Comparison of ENCODE assay signal across 9 mouse cellular contexts in genomic region chr17:85687421-85688235, GRCm38 (mm10). TPM values are rescaled to one million over a fixed set of nuclear protein-coding genes. Genes with fewer than 3 reads are reported as not detected.
DNase-seq lines count a peak whose midpoint lies in the region; ATAC-seq lines count a peak whose summit lies in the region.
"Had no signal": no experiment of that assay in that cellular context is flagged by ENCODE, and none has a peak within 500 bp of the region (broad histone marks: within the 10 kb centered on the region; RNA-seq: fewer than 3 reads in every experiment).

No protein-coding gene starts in this region.

- peak overlapping the region; percentile 51 for H3K4me3 ChIP-seq in lung, embryonic 16.5 days (ENCODE audit: low read length)
- H3K4me3 ChIP-seq in embryonic facial prominence, embryonic 12.5 days, result peak overlapping the region; percentile 59
- H3K4me3 ChIP-seq in hindbrain, embryonic 16.5 days (ENCODE audit: low read length), result peak overlapping the region; percentile 41
- peak overlapping the region; percentile 42 for H3K4me3 ChIP-seq in midbrain, embryonic 13.5 days (replicated peaks)
- H3K4me3 ChIP-seq: myocyte had no signal

- H3K36me3 ChIP-seq in lung, embryonic 16.5 days (ENCODE audit: control insufficient read depth, insufficient read depth, low read length), result no peaks in the 10 kb centered on the region
- peaks cover 14% of the 10 kb centered on the region; the same call in 1 of the 2 replicates for H3K36me3 ChIP-seq in embryonic facial prominence, embryonic 12.5 days
- no peaks in the 10 kb centered on the region for H3K36me3 ChIP-seq in hindbrain, embryonic 16.5 days (ENCODE audit: control insufficient read depth, insufficient read depth, low read length)
- H3K36me3 ChIP-seq in midbrain, embryonic 13.5 days, result no peaks in the 10 kb centered on the region

- DNase-seq in lung, postnatal 25 days (ENCODE audit: low spot score), result no peak
- DNase-seq in frontal cortex, postnatal 25 days (ENCODE audit: low spot score in 2 of 2), result no peak
- DNase-seq in urinary bladder, adult 2 months (ENCODE audit: low spot score), result no peak
- DNase-seq in MN1 (ENCODE audit: low spot score), result no peak

- H3K27me3 ChIP-seq in lung, embryonic 16.5 days (ENCODE audit: control insufficient read depth, insufficient read depth, low read depth, low read length), result peaks cover 96% of the 10 kb centered on the region
- peaks cover 29% of the 10 kb centered on the region for H3K27me3 ChIP-seq in embryonic facial prominence, embryonic 12.5 days
- peaks cover 55% of the 10 kb centered on the region for H3K27me3 ChIP-seq in hindbrain, embryonic 16.5 days (replicated peaks; ENCODE audit: control insufficient read depth, insufficient read depth, low read length)
- peaks cover 100% of the 10 kb centered on the region for H3K27me3 ChIP-seq in midbrain, embryonic 13.5 days

- H3K4me2 ChIP-seq in lung, embryonic 16.5 days (ENCODE audit: low read depth, low read length), result peak overlapping the region; percentile 87
- H3K4me2 ChIP-seq in embryonic facial prominence, embryonic 12.5 days (replicated peaks), result peak overlapping the region; percentile 59
- H3K4me2 ChIP-seq in hindbrain, embryonic 16.5 days (ENCODE audit: low read length), result peak overlapping the region; percentile 61
- peak overlapping the region; percentile 70 for H3K4me2 ChIP-seq in midbrain, embryonic 13.5 days (replicated peaks)

- peaks cover 19% of the 10 kb centered on the region for H3K4me1 ChIP-seq in lung, embryonic 16.5 days (replicated peaks; ENCODE audit: control insufficient read depth, insufficient read depth, low read length)
- H3K4me1 ChIP-seq in embryonic facial prominence, embryonic 12.5 days, result peaks cover 31% of the 10 kb centered on the region
- H3K4me1 ChIP-seq in hindbrain, embryonic 16.5 days (ENCODE audit: control insufficient read depth, insufficient read depth, low read depth, low read length), result peaks cover 9% of the 10 kb centered on the region
- H3K4me1 ChIP-seq in midbrain, embryonic 13.5 days (replicated peaks), result peaks cover 24% of the 10 kb centered on the region

- no peaks in the 10 kb centered on the region for H3K9me3 ChIP-seq in lung, embryonic 16.5 days (ENCODE audit: control insufficient read depth, low read length)
- H3K9me3 ChIP-seq in embryonic facial prominence, embryonic 12.5 days, result no peaks in the 10 kb centered on the region
- no peaks in the 10 kb centered on the region for H3K9me3 ChIP-seq in hindbrain, embryonic 16.5 days (ENCODE audit: control insufficient read depth, low read length)
- H3K9me3 ChIP-seq in midbrain, embryonic 13.5 days, result no peaks in the 10 kb centered on the region

- peak overlapping the region; percentile 32; the same call in 1 of the 2 replicates for H3K9ac ChIP-seq in lung, embryonic 16.5 days (ENCODE audit: low read length)
- peak overlapping the region; percentile 96 for H3K9ac ChIP-seq in embryonic facial prominence, embryonic 12.5 days
- H3K9ac ChIP-seq in hindbrain, embryonic 16.5 days (ENCODE audit: low read depth, low read length), result no peak overlapping the region
- peak overlapping the region; percentile 14; the same call in 1 of the 2 replicates for H3K9ac ChIP-seq in midbrain, embryonic 13.5 days (replicated peaks)

- no peak overlapping the region for H3K27ac ChIP-seq in lung, embryonic 16.5 days (ENCODE audit: low read length)
- H3K27ac ChIP-seq in embryonic facial prominence, embryonic 12.5 days, result peak overlapping the region; percentile 95
- no peak overlapping the region for H3K27ac ChIP-seq in hindbrain, embryonic 16.5 days (ENCODE audit: low read depth, low read length)
- H3K27ac ChIP-seq in midbrain, embryonic 13.5 days, result no peak overlapping the region

- WGBS in lung, embryonic 16.5 days, result under 1% methylated on average over 76 of the region's 109 CpGs
- WGBS in embryonic facial prominence, embryonic 12.5 days, result under 1% methylated on average over 78 of the region's 109 CpGs
- under 1% methylated on average over 104 of the region's 109 CpGs for WGBS in hindbrain, embryonic 16.5 days
- under 1% methylated on average over 91 of the region's 109 CpGs for WGBS in midbrain, embryonic 13.5 days

- no peak; the same call in none of the 2 replicates for ATAC-seq in lung, embryonic 16.5 days (ENCODE audit: low read depth)
- ATAC-seq in embryonic facial prominence, embryonic 12.5 days (ENCODE audit: insufficient number of reproducible peaks, insufficient read depth, low FRiP score, low TSS enrichment), result no peak
- ATAC-seq in hindbrain, embryonic 16.5 days, result peak; percentile 18; the same call in 1 of the 2 replicates
- ATAC-seq in midbrain, embryonic 13.5 days, result no peak

RNA-seq across cellular contexts. Expression of gene Six2, which starts 0.4 kb away (rescaled TPM):
- polyA plus RNA-seq in lung, embryonic 16.5 days (2015; fragmentation: Nextera tagmentation; extraction: Ambion mirVana), result 0.06 and 0.19 TPM in 2 replicates
- polyA plus RNA-seq in embryonic facial prominence, embryonic 12.5 days (2016; fragmentation: Nextera tagmentation; extraction: Ambion mirVana), result 33.2 and 38.0 TPM in 2 replicates
- 0.36 and 0.51 TPM in 2 replicates for polyA plus RNA-seq in hindbrain, embryonic 16.5 days (2015; fragmentation: Nextera tagmentation; extraction: Ambion mirVana)
- polyA plus RNA-seq in midbrain, embryonic 13.5 days (2015; fragmentation: Nextera tagmentation; extraction: Ambion mirVana), result 0.30 and 0.31 TPM in 2 replicates
- 0.21 and 0.47 TPM in 2 replicates for polyA plus RNA-seq in urinary bladder, adult 2 months (2012; rRNA removed)
- polyA plus RNA-seq: myocyte had no signal

Comparison
In these comparisons a context has a peak if more than half of its experiments do, and no peak if none do; other contexts are left out.
1. RNA of gene Six2, which starts 0.4 kb away (polyA plus RNA-seq): 33.2 to 38.0 TPM in embryonic facial prominence, embryonic 12.5 days; 0.36 to 0.51 TPM in hindbrain, embryonic 16.5 days, 0.30 to 0.31 TPM in midbrain, embryonic 13.5 days, 0.21 to 0.47 TPM in urinary bladder, adult 2 months and 0.06 to 0.19 TPM in lung, embryonic 16.5 days; every median in the first group is over 10 times any median in the second.
2. Peak in every context shown above with its lines, with median percentiles within 50 percentile points of each other: H3K4me2 ChIP-seq and H3K4me3 ChIP-seq.